Mouse (Mus musculus): ENCODE measurements at regions not wholly inside any gene's neighbourhood (a gene's known extent, or its start where the extent isn't known, plus 50 kb on each side); places are given as distances from the start of the nearest gene placed in this dataset.

DNA sequence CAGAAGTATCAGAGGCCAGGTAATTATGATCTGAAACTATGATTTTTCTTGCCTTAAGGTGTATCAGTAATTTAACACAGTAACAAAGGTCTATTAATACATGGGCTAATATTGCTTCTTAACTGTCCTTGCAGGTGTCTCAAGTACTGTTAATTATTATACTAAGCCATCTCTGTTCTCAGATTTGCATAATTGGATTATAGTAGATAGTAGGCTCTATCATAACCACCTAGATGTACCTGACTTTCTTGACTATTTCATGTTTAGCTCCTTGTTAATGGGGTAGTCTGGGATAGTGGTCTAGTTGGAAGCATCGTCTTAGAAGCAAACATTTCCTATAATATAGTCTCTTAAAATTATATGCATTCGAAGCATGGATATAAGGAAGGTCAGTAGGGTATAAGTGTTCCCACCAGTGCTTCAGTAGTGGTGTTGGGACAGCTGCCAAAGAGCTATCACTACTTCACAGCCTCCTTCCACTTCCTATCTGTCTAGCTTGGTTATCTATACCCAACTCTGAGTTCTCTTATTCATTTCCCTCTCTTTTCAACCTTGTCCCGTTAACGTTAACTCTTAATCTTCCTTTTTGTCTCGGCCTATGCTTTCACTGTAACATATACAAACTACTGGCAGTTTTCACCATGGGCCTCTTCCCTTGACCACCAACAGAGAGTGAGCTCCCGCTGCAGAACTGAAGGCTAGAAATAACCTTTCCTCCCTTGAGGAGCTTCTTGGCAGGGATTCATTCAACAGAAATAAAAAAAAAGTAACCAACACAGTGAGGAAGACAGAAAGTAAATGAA is 630.9 kb upstream of the Lcorl start:
- TF ChIP-seq CTCF (IDR thresholded peaks at IDR 0.05; ENCODE audit: low read depth): no peak
- Histone ChIP-seq H3K27ac (ENCODE audit: low read depth, low read length) (no peak overlapping the region), H3K9ac (no peak overlapping the region), H3K36me3 (ENCODE audit: insufficient read depth) (no peaks in the 10 kb centered on the region), H3K4me3 (ENCODE audit: low read depth, low read length) (no peak overlapping the region), H3K4me1 (ENCODE audit: insufficient read depth) (no peaks in the 10 kb centered on the region), H3K4me2 (ENCODE audit: low read depth) (no peak overlapping the region), H3K27me3 (ENCODE audit: insufficient read depth, low read length) (no peaks in the 10 kb centered on the region), H3K9me3 (ENCODE audit: low read length) (no peaks in the 10 kb centered on the region)
- ATAC-seq (no peak), DNase-seq (no peak)
- WGBS: 77% methylated on average over 6 of the region's 6 CpGs

DNA sequence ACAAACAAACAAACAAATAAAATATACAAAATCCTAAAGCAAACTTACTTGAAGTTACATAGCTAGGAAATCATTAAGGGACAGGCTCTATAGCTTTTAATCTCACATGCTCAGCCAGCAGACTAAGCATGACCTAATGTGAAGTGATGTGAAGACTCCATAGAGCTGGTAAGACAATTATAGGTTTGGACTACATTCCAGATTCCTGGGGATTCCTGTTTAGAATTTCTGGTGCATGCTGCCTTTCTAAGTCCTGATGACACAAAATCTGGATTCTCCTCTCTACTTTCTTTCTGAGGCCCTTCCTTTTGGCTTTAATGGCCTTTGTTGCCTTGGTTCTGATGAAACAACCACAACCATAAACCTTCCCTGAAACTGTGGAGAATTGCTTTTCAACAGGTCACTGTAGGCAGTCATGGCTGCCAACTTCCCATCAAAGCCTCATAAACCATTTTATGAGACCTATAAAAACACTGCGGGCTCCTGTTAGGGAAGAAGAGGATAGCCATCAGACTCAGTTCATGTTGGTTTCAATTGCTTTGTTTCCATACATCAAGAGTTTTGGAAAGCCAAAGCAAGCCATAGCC is 629.4 kb upstream of the Lcorl start:
- no peak for TF ChIP-seq CTCF (IDR thresholded peaks at IDR 0.05; ENCODE audit: low read depth)
- H3K27ac ChIP-seq (ENCODE audit: low read depth, low read length): no peak overlapping the region
- 97% methylated on average over 1 of the region's 1 CpGs for WGBS
- ATAC-seq: no peak
- H3K4me2 ChIP-seq (ENCODE audit: low read depth): no peak overlapping the region
- H3K4me3 ChIP-seq (ENCODE audit: low read depth, low read length): no peak overlapping the region
- no peaks in the 10 kb centered on the region for H3K9me3 ChIP-seq (ENCODE audit: low read length)
- no peaks in the 10 kb centered on the region for H3K36me3 ChIP-seq (ENCODE audit: insufficient read depth)
- H3K4me1 ChIP-seq (ENCODE audit: insufficient read depth): no peaks in the 10 kb centered on the region
- no peak for DNase-seq
- no peak overlapping the region for H3K9ac ChIP-seq
- no peaks in the 10 kb centered on the region for H3K27me3 ChIP-seq (ENCODE audit: insufficient read depth, low read length)

DNA sequence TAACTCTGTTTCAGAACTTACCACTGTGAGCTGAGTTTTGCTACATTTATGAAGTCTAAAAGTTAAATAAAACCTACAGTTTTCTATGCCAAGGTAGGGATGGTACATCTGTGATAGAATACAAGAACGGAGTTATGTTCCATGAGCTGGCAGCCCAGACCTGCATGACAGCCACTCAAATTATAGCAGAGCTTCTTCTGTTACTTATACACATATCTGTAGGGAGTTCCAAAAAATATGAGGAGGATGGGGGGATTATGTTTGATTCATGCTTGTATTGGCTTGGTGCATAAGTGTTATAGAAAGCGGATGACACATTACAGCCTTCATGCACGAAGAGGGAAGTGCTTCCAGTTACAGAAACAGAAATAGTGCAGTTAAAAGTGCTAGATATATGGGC is 598.9 kb upstream of the Lcorl start:
- Histone ChIP-seq H3K4me1 (ENCODE audit: insufficient read depth) (no peaks in the 10 kb centered on the region), H3K27me3 (ENCODE audit: insufficient read depth, low read length) (no peaks in the 10 kb centered on the region), H3K9me3 (ENCODE audit: low read length) (no peaks in the 10 kb centered on the region), H3K4me2 (ENCODE audit: low read depth) (no peak overlapping the region), H3K36me3 (ENCODE audit: insufficient read depth) (no peaks in the 10 kb centered on the region), H3K27ac (ENCODE audit: low read depth, low read length) (no peak overlapping the region), H3K4me3 (ENCODE audit: low read depth, low read length) (no peak overlapping the region), H3K9ac (no peak overlapping the region)
- 76% methylated on average over 3 of the region's 3 CpGs for WGBS
- DNase-seq (peak; percentile 55), ATAC-seq (peak; percentile 96)
- TF ChIP-seq CTCF (IDR thresholded peaks at IDR 0.05; ENCODE audit: low read depth): no peak

DNA sequence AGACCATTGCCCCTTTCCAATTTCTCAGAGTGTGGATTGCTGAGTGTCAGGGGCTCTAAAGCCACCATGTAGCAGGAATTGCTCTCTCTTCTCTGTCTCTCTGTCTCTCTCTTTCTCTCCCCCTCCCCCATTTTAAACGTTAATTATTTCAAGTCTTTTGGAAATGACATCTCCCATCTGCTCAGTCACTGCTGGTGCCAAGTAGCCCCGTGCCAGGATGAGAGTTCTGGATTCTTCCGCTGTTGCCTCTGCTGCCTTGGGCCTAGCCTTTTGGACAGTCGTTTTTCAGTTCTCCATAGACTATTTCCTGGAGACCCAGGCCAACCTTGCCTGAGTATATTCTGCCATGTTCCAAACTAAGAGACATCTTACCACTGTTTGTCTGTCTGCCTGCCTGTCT is 590.9 kb upstream of the Lcorl start:
- no peak for TF ChIP-seq CTCF (IDR thresholded peaks at IDR 0.05; ENCODE audit: low read depth)
- DNase-seq (peak; percentile 45), ATAC-seq (peak; percentile 48; the same call in 1 of the 2 replicates)
- Histone ChIP-seq H3K4me1 (ENCODE audit: insufficient read depth) (peaks cover 7% of the 10 kb centered on the region; the same call in 1 of the 2 replicates), H3K27me3 (ENCODE audit: insufficient read depth, low read length) (no peaks in the 10 kb centered on the region), H3K4me2 (ENCODE audit: low read depth) (no peak overlapping the region), H3K4me3 (ENCODE audit: low read depth, low read length) (no peak overlapping the region), H3K9me3 (ENCODE audit: low read length) (no peaks in the 10 kb centered on the region), H3K27ac (ENCODE audit: low read depth, low read length) (no peak overlapping the region), H3K9ac (no peak overlapping the region), H3K36me3 (ENCODE audit: insufficient read depth) (no peaks in the 10 kb centered on the region)
- 49% methylated on average over 4 of the region's 4 CpGs for WGBS

DNA sequence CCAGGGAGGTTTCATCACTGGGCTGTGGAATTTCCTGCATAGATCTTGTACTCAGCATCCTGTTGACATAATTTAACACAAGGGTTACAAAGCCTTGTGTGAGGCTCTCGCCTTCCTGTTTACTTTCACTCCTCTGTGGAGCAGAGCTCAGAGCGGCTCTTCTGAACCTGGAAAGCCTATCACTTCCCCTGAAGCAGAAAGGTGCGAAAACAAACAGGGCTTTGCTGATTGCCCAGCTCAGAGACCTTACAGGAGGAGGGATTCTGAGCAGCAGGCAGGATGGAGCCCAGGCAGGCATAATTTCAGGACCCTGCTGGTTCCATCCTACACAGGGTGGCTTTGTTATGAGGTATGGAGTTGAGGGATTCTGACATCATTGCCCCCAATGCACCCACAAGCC is 588.4 kb upstream of the Lcorl start:
- 43% methylated on average over 3 of the region's 3 CpGs for WGBS
- H3K4me2 ChIP-seq (ENCODE audit: low read depth): no peak overlapping the region
- H3K9me3 ChIP-seq (ENCODE audit: low read length): no peaks in the 10 kb centered on the region
- no peaks in the 10 kb centered on the region for H3K36me3 ChIP-seq (ENCODE audit: insufficient read depth)
- H3K9ac ChIP-seq: no peak overlapping the region
- peaks cover 11% of the 10 kb centered on the region; the same call in 1 of the 2 replicates for H3K4me1 ChIP-seq (ENCODE audit: insufficient read depth)
- DNase-seq (no peak), ATAC-seq (no peak)
- no peaks in the 10 kb centered on the region for H3K27me3 ChIP-seq (ENCODE audit: insufficient read depth, low read length)
- TF ChIP-seq CTCF (IDR thresholded peaks at IDR 0.05; ENCODE audit: low read depth): no peak
- no peak overlapping the region for H3K4me3 ChIP-seq (ENCODE audit: low read depth, low read length)
- no peak overlapping the region for H3K27ac ChIP-seq (ENCODE audit: low read depth, low read length)

DNA sequence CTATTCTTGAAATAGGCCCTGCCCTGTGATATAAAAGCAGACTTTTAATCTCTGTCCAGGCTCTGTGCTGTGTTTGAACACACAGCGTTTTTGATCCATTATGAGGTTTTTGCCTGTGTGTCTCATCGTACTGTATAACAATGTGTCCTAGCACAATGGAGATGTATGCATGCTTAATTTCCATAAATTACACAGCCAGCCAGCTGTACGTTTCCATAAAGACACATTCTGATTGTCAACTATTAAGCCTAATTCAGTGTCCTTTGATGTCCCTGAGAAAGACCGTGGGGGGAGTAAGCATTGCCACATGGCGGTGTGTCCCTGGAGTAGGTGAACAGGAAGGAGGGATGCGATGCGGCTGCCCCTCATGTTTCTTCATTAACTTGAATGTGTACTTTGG is 587.7 kb upstream of the Lcorl start:
- Histone ChIP-seq H3K36me3 (ENCODE audit: insufficient read depth) (no peaks in the 10 kb centered on the region), H3K4me1 (ENCODE audit: insufficient read depth) (peaks cover 11% of the 10 kb centered on the region; the same call in 1 of the 2 replicates), H3K27ac (ENCODE audit: low read depth, low read length) (no peak overlapping the region), H3K27me3 (ENCODE audit: insufficient read depth, low read length) (no peaks in the 10 kb centered on the region), H3K4me2 (ENCODE audit: low read depth) (no peak overlapping the region), H3K9ac (no peak overlapping the region), H3K9me3 (ENCODE audit: low read length) (no peaks in the 10 kb centered on the region), H3K4me3 (ENCODE audit: low read depth, low read length) (no peak overlapping the region)
- no peak for TF ChIP-seq CTCF (IDR thresholded peaks at IDR 0.05; ENCODE audit: low read depth)
- ATAC-seq (no peak), DNase-seq (no peak)
- WGBS: 22% methylated on average over 7 of the region's 7 CpGs

DNA sequence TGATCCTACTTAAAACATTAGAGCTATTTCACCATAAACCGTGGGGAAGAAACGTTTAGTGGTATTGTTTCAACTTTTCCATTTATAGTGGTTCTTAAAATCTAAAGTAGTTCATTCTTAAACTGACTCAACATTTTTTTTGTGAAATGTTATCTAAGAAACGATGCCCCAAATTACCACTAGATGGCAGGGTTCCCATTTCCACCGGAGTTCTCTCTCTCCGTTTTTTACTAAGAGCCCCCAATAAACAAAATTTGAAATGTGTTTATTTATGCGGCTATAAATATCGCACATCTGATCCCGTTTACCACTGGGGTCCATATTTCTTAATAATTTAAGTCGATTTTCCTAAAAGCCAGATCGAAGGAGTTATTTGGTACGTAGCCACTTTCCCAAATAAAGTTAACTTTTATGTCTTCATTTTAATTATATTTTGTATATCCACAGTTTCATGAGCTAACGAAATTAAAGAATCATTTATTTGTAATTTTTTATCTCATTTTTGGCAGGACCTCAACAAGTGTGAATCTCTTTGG is 586.5 kb upstream of the Lcorl start:
- 14% methylated on average over 12 of the region's 12 CpGs for WGBS
- no peaks in the 10 kb centered on the region for H3K9me3 ChIP-seq (ENCODE audit: low read length)
- no peak overlapping the region for H3K4me2 ChIP-seq (ENCODE audit: low read depth)
- H3K27me3 ChIP-seq (ENCODE audit: insufficient read depth, low read length): no peaks in the 10 kb centered on the region
- ATAC-seq (no peak), DNase-seq (peak; percentile 78)
- H3K9ac ChIP-seq: no peak overlapping the region
- H3K4me1 ChIP-seq (ENCODE audit: insufficient read depth): peaks cover 8% of the 10 kb centered on the region; the same call in 1 of the 2 replicates
- TF ChIP-seq CTCF (IDR thresholded peaks at IDR 0.05; ENCODE audit: low read depth): peak; percentile 79
- no peak overlapping the region for H3K4me3 ChIP-seq (ENCODE audit: low read depth, low read length)
- H3K36me3 ChIP-seq (ENCODE audit: insufficient read depth): no peaks in the 10 kb centered on the region
- H3K27ac ChIP-seq (ENCODE audit: low read depth, low read length): no peak overlapping the region

All from forebrain, postnatal 0 days (tissue).